Mouse (Mus musculus) spleen, postnatal 4 days (tissue): ENCODE measurements at regions not wholly inside any gene's neighbourhood (a gene's known extent, or its start where the extent isn't known, plus 50 kb on each side); places are given as distances from the start of the nearest gene placed in this dataset.
"Not testable (repeated sequence)": the region's sequence is repeated elsewhere in the genome, so short reads cannot be mapped to it uniquely, and the experiment has no call there.

Source experiments
- DNase-seq, 2 experiments: peaks; one replicate each; pipeline ENCODE4 v3.0.0; 2022; ENCODE audit warnings: low spot score in 2 of 2

GRCm38 (mm10) chr5:134848981-134849380 lies 57.6 kb downstream of the Tmem270 start:
- DNase-seq: no peak

- no peak for DNase-seq
These were observed 58.0 kb downstream of the Tmem270 start for GRCm38 (mm10) chr5:134848571-134848970.

- DNase-seq: no peak
These were observed 61.1 kb downstream of the Tmem270 start for GRCm38 (mm10) chr5:134845416-134845815.

- DNase-seq: not testable (repeated sequence)
These were observed 62.3 kb downstream of the Tmem270 start for GRCm38 (mm10) chr5:134844216-134844615.

- DNase-seq: no peak
These were observed 65.1 kb downstream of the Tmem270 start for GRCm38 (mm10) chr5:134841205-134841980.

- DNase-seq: no peak
These were observed 70.0 kb downstream of the Tmem270 start for GRCm38 (mm10) chr5:134836489-134836888.

GRCm38 (mm10) chr5:134832896-134833295 lies 73.6 kb downstream of the Tmem270 start:
- DNase-seq: no peak

- no peak for DNase-seq
These were observed 70.5 kb upstream of the Eln start for GRCm38 (mm10) chr5:134817671-134818070.

- no peak for DNase-seq
These were observed 62.0 kb upstream of the Eln start for GRCm38 (mm10) chr5:134809121-134809520.

GRCm38 (mm10) chr5:134804291-134805049 lies 57.3 kb upstream of the Eln start:
- peak in 1 of 2 experiments; percentile 57 for DNase-seq

- peak in 1 of 2 experiments; percentile 38 for DNase-seq
These were observed 55.1 kb upstream of the Eln start for GRCm38 (mm10) chr5:134802161-134802719.

- DNase-seq: peak in 1 of 2 experiments; percentile 54
These were observed 53.4 kb upstream of the Eln start for GRCm38 (mm10) chr5:134800481-134800880.

- peak in 1 of 2 experiments; percentile 40 for DNase-seq
These were observed 52.8 kb upstream of the Eln start for GRCm38 (mm10) chr5:134799911-134800310.

- DNase-seq: no peak
These were observed 50.6 kb upstream of the Eln start for GRCm38 (mm10) chr5:134797688-134798094.
